Mouse (Mus musculus) midbrain, postnatal 0 days (tissue): ENCODE data around the gene Nlrp4e. TPM values are rescaled to one million over a fixed set of nuclear protein-coding genes. Genes with fewer than 3 reads are reported as not detected.
"Not testable (repeated sequence)": the region's sequence is repeated elsewhere in the genome, so short reads cannot be mapped to it uniquely, and the experiment has no call there.

ENCODE experiments used
- ATAC-seq: fragments of 200-750 bp; cut with Nextera tagmentation; 2 replicates; pipeline ENCODE4 v1.8.0; 2017; ENCODE audit warnings: moderate number of reproducible peaks, mild to moderate bottlenecking, moderate TSS enrichment, moderate library complexity; ENCODE audit not compliant: low FRiP score
- DNase-seq: peaks from one replicate; pipeline ENCODE4 v3.0.0-alpha.2; 2015; ENCODE audit warnings: low spot score
- H3K27ac ChIP-seq: fragments of 300-500 bp; sonication (generic); 2 replicates; pipeline ENCODE4 v1.5.1; 2014; ENCODE audit warnings: low read depth, mild to moderate bottlenecking, low read length, mixed read lengths
- H3K27me3 ChIP-seq: fragments of 300-500 bp; sonication (generic); 2 replicates; pipeline ENCODE4 v1.6.1; 2014; ENCODE audit warnings: low read length, control low read depth, mixed read lengths; ENCODE audit not compliant: insufficient read depth
- H3K36me3 ChIP-seq: fragments of 300-500 bp; sonication (generic); 2 replicates; pipeline ENCODE4 v1.6.1; 2014; ENCODE audit warnings: low read length, control low read depth, mixed read lengths; ENCODE audit not compliant: insufficient read depth
- H3K4me1 ChIP-seq: fragments of 300-500 bp; sonication (generic); 2 replicates; pipeline ENCODE4 v1.6.1; 2014; ENCODE audit warnings: mild to moderate bottlenecking, control low read depth, antibody characterized with exemption, low read length, mixed read lengths; ENCODE audit not compliant: insufficient read depth
- H3K4me2 ChIP-seq: fragments of 300-500 bp; sonication (generic); 2 replicates; pipeline ENCODE4 v1.6.1; 2014; ENCODE audit warnings: low read depth, mild to moderate bottlenecking, low read length, mixed read lengths; ENCODE audit not compliant: poor library complexity, severe bottlenecking
- H3K4me3 ChIP-seq: fragments of 300-500 bp; sonication (generic); 2 replicates; pipeline ENCODE4 v1.5.1; 2014; ENCODE audit warnings: low read depth, mild to moderate bottlenecking, low read length, moderate library complexity
- H3K9ac ChIP-seq: fragments of 300-500 bp; sonication (generic); replicated peaks from 2 replicates; pipeline ENCODE4 v1.6.1; 2014; ENCODE audit warnings: mild to moderate bottlenecking, low read length, moderate library complexity, mixed read lengths; ENCODE audit not compliant: poor library complexity, severe bottlenecking
- H3K9me3 ChIP-seq: fragments of 300-500 bp; sonication (generic); 2 replicates; pipeline ENCODE4 v1.6.1; 2016; ENCODE audit warnings: low read length, control low read depth
- CTCF ChIP-seq: IDR thresholded peaks from 2 replicates; pipeline ENCODE4 v1.5.1; 2016; ENCODE audit warnings: antibody characterized with exemption, mild to moderate bottlenecking
- WGBS: fragments of 180-500 bp; shearing (Covaris S2); extraction: QIAGEN DNeasy Blood & Tissue Kit; methylation state at CpG from one replicate; pipeline ENCODE4 v1.1.7; 2014; 5-methylcytosine and 5-hydroxymethylcytosine counted together
- microRNA-seq: library from miRNA; unstranded; fragments of <30 nt; microRNA quantifications from one replicate; pipeline ENCODE4, GENCODE M21; 2016; ENCODE audit warnings: borderline number of aligned reads
- polyA plus RNA-seq: library from polyadenylated mRNA; unstranded; fragments of >200 nt; fragmentation: Nextera tagmentation; extraction: Ambion mirVana; gene quantifications from 2 replicates; pipeline ENCODE4 v1.2.1, GENCODE M21; 2015
- total RNA-seq: library from RNA; depleted of rRNA; stranded (reverse); fragments of >200 nt; gene quantifications from 2 replicates; pipeline ENCODE4 v1.2.3, GENCODE M21; 2014; rRNA removed

Gene Nlrp4e
- not detected in 2 replicates for total RNA-seq
- polyA plus RNA-seq: not detected in 2 replicates

GRCm38 (mm10) chr7:23300892-23301291, at the start of gene Nlrp4e:
Gene Nlrp4e, plus strand, starts transcription at chr7:23301192.
- not testable (repeated sequence) for H3K9ac ChIP-seq, H3K9me3 ChIP-seq, H3K4me2 ChIP-seq, H3K4me1 ChIP-seq, ATAC-seq, H3K27me3 ChIP-seq, H3K36me3 ChIP-seq, H3K27ac ChIP-seq, H3K4me3 ChIP-seq, DNase-seq
- WGBS: 84% methylated on average over 3 of the region's 3 CpGs

GRCm38 (mm10) chr7:23251582-23251981, 49.4 kb upstream of the Nlrp4e start, which contains the start of gene Vmn1r166:
Gene Vmn1r166, minus strand, starts transcription at chr7:23251682.
- not testable (repeated sequence) for H3K4me3 ChIP-seq, ATAC-seq, H3K27me3 ChIP-seq, H3K9ac ChIP-seq, DNase-seq, H3K4me2 ChIP-seq, H3K36me3 ChIP-seq, H3K27ac ChIP-seq, H3K4me1 ChIP-seq, H3K9me3 ChIP-seq
- WGBS: no CpG with 5 or more reads among the region's 2 CpGs

- H3K4me1 ChIP-seq, H3K9me3 ChIP-seq, ATAC-seq, H3K36me3 ChIP-seq, DNase-seq, H3K9ac ChIP-seq, H3K4me3 ChIP-seq, H3K27me3 ChIP-seq, H3K4me2 ChIP-seq, H3K27ac ChIP-seq: not testable (repeated sequence)
- WGBS: no CpG with 5 or more reads among the region's 2 CpGs
Observed at GRCm38 (mm10) chr7:23278800-23279199, 22.2 kb upstream of the Nlrp4e start, which contains the start of gene Gm6902. Gene Gm6902, minus strand, starts transcription at chr7:23278900.

GRCm38 (mm10) chr7:23358311-23358710, 57.3 kb downstream of the Nlrp4e start:
- not testable (repeated sequence) for H3K27ac ChIP-seq, H3K36me3 ChIP-seq, H3K9ac ChIP-seq, DNase-seq, H3K4me3 ChIP-seq, H3K4me1 ChIP-seq, H3K4me2 ChIP-seq, ATAC-seq, H3K27me3 ChIP-seq
- WGBS: 87% methylated on average over 12 of the region's 13 CpGs
- H3K9me3 ChIP-seq: peaks cover 28% of the 10 kb centered on the region; the same call in 1 of the 2 replicates

GRCm38 (mm10) chr7:23385589-23385988, 84.6 kb downstream of the Nlrp4e start, which contains the start of gene Nlrp5:
Gene Nlrp5, plus strand, starts transcription at chr7:23385889.
- no peaks in the 10 kb centered on the region for H3K36me3 ChIP-seq
- no peaks in the 10 kb centered on the region for H3K4me1 ChIP-seq
- H3K27me3 ChIP-seq: no peaks in the 10 kb centered on the region
- no peak within 1 kb of the TSS for H3K9ac ChIP-seq
- H3K4me3 ChIP-seq: no peak within 1 kb of the TSS
- ATAC-seq: no peak
- no peak for TF ChIP-seq CTCF
- no peak within 1 kb of the TSS for H3K4me2 ChIP-seq
- 78% methylated on average over 10 of the region's 10 CpGs for WGBS
- no peak within 1 kb of the TSS for H3K27ac ChIP-seq
- H3K9me3 ChIP-seq: peaks cover 53% of the 10 kb centered on the region; the same call in 1 of the 2 replicates
- DNase-seq: no peak

Small RNAs within 50 kb of the gene (microRNA-seq; reads per million reads assigned to microRNA genes)
- gene Gm25196: not detected

Other genes starting within 250 kb of the Nlrp4e start
- gene Vmn1r163, start 245.7 kb upstream of the Nlrp4e start, total RNA-seq: not detected in 2 replicates
- not detected in 2 replicates for gene Vmn1r163, start 245.7 kb upstream of the Nlrp4e start, polyA plus RNA-seq
- gene Gm8720, start 233.7 kb upstream of the Nlrp4e start, total RNA-seq: not detected in 2 replicates
- gene Gm8720, start 233.7 kb upstream of the Nlrp4e start, polyA plus RNA-seq: not detected in 2 replicates
- not detected in 2 replicates for gene Gm10662, start 156.7 kb upstream of the Nlrp4e start, total RNA-seq
- not detected in 2 replicates for gene Gm10662, start 156.7 kb upstream of the Nlrp4e start, polyA plus RNA-seq
- not detected in 2 replicates for gene Vmn1r165, start 83.9 kb upstream of the Nlrp4e start, total RNA-seq
- gene Vmn1r165, start 83.9 kb upstream of the Nlrp4e start, polyA plus RNA-seq: not detected in 2 replicates
- not detected in 2 replicates for gene Vmn1r166, start 49.5 kb upstream of the Nlrp4e start, total RNA-seq
- gene Vmn1r166, start 49.5 kb upstream of the Nlrp4e start, polyA plus RNA-seq: not detected in 2 replicates
- gene Gm6902, start 22.3 kb upstream of the Nlrp4e start, total RNA-seq: not detected in 2 replicates
- not detected in 2 replicates for gene Gm6902, start 22.3 kb upstream of the Nlrp4e start, polyA plus RNA-seq
- not detected in 2 replicates for gene Nlrp5, start 84.7 kb downstream of the Nlrp4e start, total RNA-seq
- not detected in 2 replicates for gene Nlrp5, start 84.7 kb downstream of the Nlrp4e start, polyA plus RNA-seq
- gene Vmn1r167, start 206.0 kb downstream of the Nlrp4e start, total RNA-seq: not detected in 2 replicates
- not detected in 2 replicates for gene Vmn1r167, start 206.0 kb downstream of the Nlrp4e start, polyA plus RNA-seq
- not detected in 2 replicates for gene Vmn1r168, start 238.5 kb downstream of the Nlrp4e start, total RNA-seq
- gene Vmn1r168, start 238.5 kb downstream of the Nlrp4e start, polyA plus RNA-seq: not detected in 2 replicates